Mouse (Mus musculus): Measurements from ENCODE around the gene Frmd3. TPM values are rescaled to one million over a fixed set of nuclear protein-coding genes. Genes with fewer than 3 reads are reported as not detected.

Frmd3 gene
- 6.5 and 6.9 TPM in 2 replicates for polyA plus RNA-seq (2014; fragmentation: Nextera tagmentation; extraction: Ambion mirVana)

GRCm38 (mm10) chr4:74013211-74014047 is at the start of gene Frmd3:
Gene Frmd3 (plus strand): TSS chr4:74013442.
- peak; percentile 94 for ATAC-seq (ENCODE audit: low read depth)
- WGBS: under 1% methylated on average over 50 of the region's 56 CpGs
- peak within 1 kb of the TSS; percentile 94 for H3K4me2 ChIP-seq (ENCODE audit: low read depth, low read length)

GRCm38 (mm10) chr4:73980454-73980853 is 32.8 kb upstream of the Frmd3 start:
- H3K36me3 ChIP-seq (ENCODE audit: control insufficient read depth, insufficient read depth, low read length): no peaks in the 10 kb centered on the region
- no peaks in the 10 kb centered on the region for H3K9me3 ChIP-seq (ENCODE audit: control insufficient read depth, low read length)
- no peak for DNase-seq (ENCODE audit: low spot score)
- no peak overlapping the region for H3K9ac ChIP-seq (ENCODE audit: low read depth, low read length)
- no peaks in the 10 kb centered on the region for H3K4me1 ChIP-seq (ENCODE audit: control insufficient read depth, insufficient read depth, low read length)
- H3K27me3 ChIP-seq (replicated peaks; ENCODE audit: control insufficient read depth, insufficient read depth, low read length): no peaks in the 10 kb centered on the region
- 83% methylated on average over 3 of the region's 3 CpGs for WGBS
- no peak for ATAC-seq (ENCODE audit: low read depth)
- H3K27ac ChIP-seq (replicated peaks; ENCODE audit: low read depth, low read length): no peak overlapping the region
- H3K4me3 ChIP-seq (ENCODE audit: low read depth, low read length): no peak overlapping the region
- H3K4me2 ChIP-seq (ENCODE audit: low read depth, low read length): no peak overlapping the region

More at GRCm38 (mm10) chr4:74013211-74014047, at the start of gene Frmd3:
- Histone ChIP-seq H3K9ac (ENCODE audit: low read depth, low read length) (peak within 1 kb of the TSS; percentile 64), H3K36me3 (ENCODE audit: control insufficient read depth, insufficient read depth, low read length) (no peaks in the 10 kb centered on the region), H3K27ac (replicated peaks; ENCODE audit: low read depth, low read length) (no peak within 1 kb of the TSS), H3K4me3 (ENCODE audit: low read depth, low read length) (peak within 1 kb of the TSS; percentile 60), H3K4me1 (ENCODE audit: control insufficient read depth, insufficient read depth, low read length) (no peaks in the 10 kb centered on the region), H3K27me3 (replicated peaks; ENCODE audit: control insufficient read depth, insufficient read depth, low read length) (no peaks in the 10 kb centered on the region; the same call in 1 of the 2 replicates), H3K9me3 (ENCODE audit: control insufficient read depth, low read length) (no peaks in the 10 kb centered on the region)
- DNase-seq (ENCODE audit: low spot score): peak; percentile 83

- no peak for ATAC-seq (ENCODE audit: low read depth)
- H3K36me3 ChIP-seq (ENCODE audit: control insufficient read depth, insufficient read depth, low read length): no peaks in the 10 kb centered on the region
- H3K9me3 ChIP-seq (ENCODE audit: control insufficient read depth, low read length): no peaks in the 10 kb centered on the region
- no peaks in the 10 kb centered on the region; the same call in 1 of the 2 replicates for H3K27me3 ChIP-seq (replicated peaks; ENCODE audit: control insufficient read depth, insufficient read depth, low read length)
- H3K4me2 ChIP-seq (ENCODE audit: low read depth, low read length): no peak overlapping the region; the same call in 1 of the 2 replicates
- H3K4me1 ChIP-seq (ENCODE audit: control insufficient read depth, insufficient read depth, low read length): no peaks in the 10 kb centered on the region
- no peak overlapping the region for H3K4me3 ChIP-seq (ENCODE audit: low read depth, low read length)
- WGBS: 44% methylated on average over 3 of the region's 3 CpGs
- H3K27ac ChIP-seq (replicated peaks; ENCODE audit: low read depth, low read length): no peak overlapping the region
- DNase-seq (ENCODE audit: low spot score): no peak
- no peak overlapping the region for H3K9ac ChIP-seq (ENCODE audit: low read depth, low read length)
Observed at GRCm38 (mm10) chr4:74012277-74012676, 965 bp upstream of the Frmd3 start.

GRCm38 (mm10) chr4:74012700-74013099 is 542 bp upstream of the Frmd3 start:
- Histone ChIP-seq H3K27ac (replicated peaks; ENCODE audit: low read depth, low read length) (no peak overlapping the region), H3K4me1 (ENCODE audit: control insufficient read depth, insufficient read depth, low read length) (no peaks in the 10 kb centered on the region), H3K9me3 (ENCODE audit: control insufficient read depth, low read length) (no peaks in the 10 kb centered on the region), H3K27me3 (replicated peaks; ENCODE audit: control insufficient read depth, insufficient read depth, low read length) (no peaks in the 10 kb centered on the region; the same call in 1 of the 2 replicates), H3K4me3 (ENCODE audit: low read depth, low read length) (peak overlapping the region; percentile 60), H3K4me2 (ENCODE audit: low read depth, low read length) (peak overlapping the region; percentile 94), H3K36me3 (ENCODE audit: control insufficient read depth, insufficient read depth, low read length) (no peaks in the 10 kb centered on the region), H3K9ac (ENCODE audit: low read depth, low read length) (no peak overlapping the region)
- ATAC-seq (ENCODE audit: low read depth): no peak
- no peak for DNase-seq (ENCODE audit: low spot score)
- 44% methylated on average over 4 of the region's 4 CpGs for WGBS

- Histone ChIP-seq H3K9ac (ENCODE audit: low read depth, low read length) (peak overlapping the region; percentile 64), H3K27me3 (replicated peaks; ENCODE audit: control insufficient read depth, insufficient read depth, low read length) (no peaks in the 10 kb centered on the region; the same call in 1 of the 2 replicates), H3K4me3 (ENCODE audit: low read depth, low read length) (peak overlapping the region; percentile 60), H3K27ac (replicated peaks; ENCODE audit: low read depth, low read length) (no peak overlapping the region), H3K9me3 (ENCODE audit: control insufficient read depth, low read length) (no peaks in the 10 kb centered on the region), H3K36me3 (ENCODE audit: control insufficient read depth, insufficient read depth, low read length) (no peaks in the 10 kb centered on the region), H3K4me1 (ENCODE audit: control insufficient read depth, insufficient read depth, low read length) (no peaks in the 10 kb centered on the region), H3K4me2 (ENCODE audit: low read depth, low read length) (peak overlapping the region; percentile 94)
- ATAC-seq (ENCODE audit: low read depth): peak; percentile 28
- DNase-seq (ENCODE audit: low spot score): no peak
- 7% methylated on average over 11 of the region's 11 CpGs for WGBS
Observed at GRCm38 (mm10) chr4:74014048-74014500, 832 bp downstream of the Frmd3 start.

GRCm38 (mm10) chr4:74020084-74020483 is 6.8 kb downstream of the Frmd3 start:
- Histone ChIP-seq H3K4me3 (ENCODE audit: low read depth, low read length) (no peak overlapping the region), H3K27ac (replicated peaks; ENCODE audit: low read depth, low read length) (peak overlapping the region; percentile 21; the same call in 1 of the 2 replicates), H3K36me3 (ENCODE audit: control insufficient read depth, insufficient read depth, low read length) (no peaks in the 10 kb centered on the region), H3K27me3 (replicated peaks; ENCODE audit: control insufficient read depth, insufficient read depth, low read length) (no peaks in the 10 kb centered on the region), H3K9ac (ENCODE audit: low read depth, low read length) (no peak overlapping the region), H3K9me3 (ENCODE audit: control insufficient read depth, low read length) (0 out of 2 replicates have a peak, but pooled peaks cover 3% of the 10 kb centered on the region), H3K4me1 (ENCODE audit: control insufficient read depth, insufficient read depth, low read length) (0 out of 2 replicates have a peak, but pooled peaks cover 4% of the 10 kb centered on the region), H3K4me2 (ENCODE audit: low read depth, low read length) (no peak overlapping the region)
- WGBS: 49% methylated on average over 2 of the region's 2 CpGs
- peak; percentile 63 for ATAC-seq (ENCODE audit: low read depth)
- DNase-seq (ENCODE audit: low spot score): peak; percentile 89

GRCm38 (mm10) chr4:74043226-74043625 is 30.0 kb downstream of the Frmd3 start:
- Histone ChIP-seq H3K27me3 (replicated peaks; ENCODE audit: control insufficient read depth, insufficient read depth, low read length) (no peaks in the 10 kb centered on the region), H3K27ac (replicated peaks; ENCODE audit: low read depth, low read length) (no peak overlapping the region), H3K4me2 (ENCODE audit: low read depth, low read length) (no peak overlapping the region), H3K9ac (ENCODE audit: low read depth, low read length) (no peak overlapping the region), H3K4me1 (ENCODE audit: control insufficient read depth, insufficient read depth, low read length) (no peaks in the 10 kb centered on the region), H3K36me3 (ENCODE audit: control insufficient read depth, insufficient read depth, low read length) (no peaks in the 10 kb centered on the region), H3K4me3 (ENCODE audit: low read depth, low read length) (no peak overlapping the region), H3K9me3 (ENCODE audit: control insufficient read depth, low read length) (no peaks in the 10 kb centered on the region)
- DNase-seq (ENCODE audit: low spot score): no peak
- no peak for ATAC-seq (ENCODE audit: low read depth)

GRCm38 (mm10) chr4:74051692-74052091 is 38.5 kb downstream of the Frmd3 start:
- Histone ChIP-seq H3K4me2 (ENCODE audit: low read depth, low read length) (no peak overlapping the region), H3K4me1 (ENCODE audit: control insufficient read depth, insufficient read depth, low read length) (no peaks in the 10 kb centered on the region), H3K27me3 (replicated peaks; ENCODE audit: control insufficient read depth, insufficient read depth, low read length) (no peaks in the 10 kb centered on the region), H3K9ac (ENCODE audit: low read depth, low read length) (no peak overlapping the region), H3K4me3 (ENCODE audit: low read depth, low read length) (no peak overlapping the region), H3K9me3 (ENCODE audit: control insufficient read depth, low read length) (no peaks in the 10 kb centered on the region), H3K36me3 (ENCODE audit: control insufficient read depth, insufficient read depth, low read length) (no peaks in the 10 kb centered on the region), H3K27ac (replicated peaks; ENCODE audit: low read depth, low read length) (no peak overlapping the region)
- ATAC-seq (ENCODE audit: low read depth) (no peak), DNase-seq (ENCODE audit: low spot score) (no peak)
- 67% methylated on average over 1 of the region's 1 CpGs for WGBS

Measured in embryonic facial prominence, embryonic 14.5 days (tissue).